ENCODE assay signal across 8 mouse cellular contexts in genomic region chr4:97751483-97752251, GRCm38 (mm10). TPM values are rescaled to one million over a fixed set of nuclear protein-coding genes. Genes with fewer than 3 reads are reported as not detected.
DNase-seq lines count a peak whose midpoint lies in the region; ATAC-seq and TF ChIP-seq lines count a peak whose summit lies in the region.

No protein-coding gene starts in this region.

- peak; percentile 41 for DNase-seq in 3T3-L1 (ENCODE audit: low read depth, low spot score)
- DNase-seq in MEL-GATA-1-ER (ENCODE audit: extremely low read depth, low read depth), result peak; percentile 73
- DNase-seq in embryonic facial prominence, embryonic 10.5 days (ENCODE audit: low spot score), result peak; percentile 61
- DNase-seq in heart, adult 8-10 months (ENCODE audit: low spot score), result peak; percentile 86
- DNase-seq in kidney, adult 11 months, result peak; percentile 78
- DNase-seq in lung, adult 2 months, result peak; percentile 83
- DNase-seq in thymus, postnatal 14 days, result peak; percentile 42

- peak overlapping the region; percentile 71 for H3K9ac ChIP-seq in neural tube, embryonic 13.5 days

- H3K4me2 ChIP-seq in neural tube, embryonic 13.5 days, result peak overlapping the region; percentile 78

- ATAC-seq in neural tube, embryonic 13.5 days (ENCODE audit: low read depth), result peak; percentile 63

- H3K9me3 ChIP-seq in embryonic facial prominence, embryonic 10.5 days, result no peaks in the 10 kb centered on the region
- H3K9me3 ChIP-seq in neural tube, embryonic 13.5 days, result no peaks in the 10 kb centered on the region

- TF ChIP-seq POLR2A in lung, adult 2 months (IDR thresholded peaks at IDR 0.05; ENCODE audit: borderline replicate concordance, extremely low read depth, low read depth, low read length), result peak; percentile 97

- H3K4me1 ChIP-seq in embryonic facial prominence, embryonic 10.5 days, result peaks cover 39% of the 10 kb centered on the region
- peaks cover 11% of the 10 kb centered on the region for H3K4me1 ChIP-seq in lung, adult 2 months (ENCODE audit: control insufficient read depth, insufficient read depth, low read length)
- peaks cover 39% of the 10 kb centered on the region for H3K4me1 ChIP-seq in neural tube, embryonic 13.5 days (replicated peaks)

- H3K27ac ChIP-seq in embryonic facial prominence, embryonic 10.5 days (replicated peaks), result peak overlapping the region; percentile 80
- peak overlapping the region; percentile 80 for H3K27ac ChIP-seq in neural tube, embryonic 13.5 days (replicated peaks)

- peaks cover 86% of the 10 kb centered on the region for H3K27me3 ChIP-seq in embryonic facial prominence, embryonic 10.5 days (replicated peaks; ENCODE audit: low read depth, poor library complexity, severe bottlenecking)
- H3K27me3 ChIP-seq in neural tube, embryonic 13.5 days, result peaks cover 50% of the 10 kb centered on the region

- TF ChIP-seq CTCF in lung, adult 2 months (IDR thresholded peaks at IDR 0.05; ENCODE audit: insufficient read depth, low read length), result no peak

- H3K4me3 ChIP-seq in embryonic facial prominence, embryonic 10.5 days, result peak overlapping the region; percentile 61
- H3K4me3 ChIP-seq in lung, adult 2 months (replicated peaks; ENCODE audit: extremely low read depth, low read depth, low read length), result peak overlapping the region; percentile 74
- H3K4me3 ChIP-seq in neural tube, embryonic 13.5 days, result peak overlapping the region; percentile 39

- WGBS in embryonic facial prominence, embryonic 10.5 days, result under 1% methylated on average over 40 of the region's 40 CpGs
- under 1% methylated on average over 40 of the region's 40 CpGs for WGBS in lung, adult 2 months
- 2% methylated on average over 40 of the region's 40 CpGs for WGBS in neural tube, embryonic 13.5 days

- no peaks in the 10 kb centered on the region for H3K36me3 ChIP-seq in embryonic facial prominence, embryonic 10.5 days (replicated peaks)
- H3K36me3 ChIP-seq in neural tube, embryonic 13.5 days, result no peaks in the 10 kb centered on the region

RNA-seq across cellular contexts. Expression of gene Nfia, which starts 20.9 kb away (rescaled TPM):
- 8.0 and 17.0 TPM in 2 replicates for polyA plus RNA-seq in embryonic facial prominence, embryonic 10.5 days (2016; fragmentation: Nextera tagmentation; extraction: Ambion mirVana)
- 100 to 1,000 TPM; 109 to 137 (median 121) TPM for total RNA-seq in heart, adult 8-10 months (2022)
- 52.7 and 57.7 TPM in 2 replicates for polyA plus RNA-seq in lung, adult 2 months (2012; rRNA removed)
- 45.1 and 51.6 TPM in 2 replicates for polyA plus RNA-seq in neural tube, embryonic 13.5 days (2015; fragmentation: Nextera tagmentation; extraction: Ambion mirVana)

RNA-seq across cellular contexts. Expression of gene E130114P18Rik, which starts 26.2 kb away (rescaled TPM):
- 10.9 and 13.6 TPM in 2 replicates for polyA plus RNA-seq in embryonic facial prominence, embryonic 10.5 days (2016; fragmentation: Nextera tagmentation; extraction: Ambion mirVana)
- under 1 TPM in 2 of 4 experiments, not detected in 2; 0.23 to 0.41 TPM for total RNA-seq in heart, adult 8-10 months (2022)
- polyA plus RNA-seq in lung, adult 2 months (2012; rRNA removed), result 0.17 TPM in 1 of 2 replicates, not detected in the other
- polyA plus RNA-seq in neural tube, embryonic 13.5 days (2015; fragmentation: Nextera tagmentation; extraction: Ambion mirVana), result 22.0 and 30.7 TPM in 2 replicates

Comparison
In these comparisons a context has a peak if more than half of its experiments do, and no peak if none do; other contexts are left out.
1. Peak in every context shown above with its lines: DNase-seq, ATAC-seq, H3K4me3 ChIP-seq and H3K27ac ChIP-seq.
2. RNA of gene E130114P18Rik, which starts 26.2 kb away (polyA plus RNA-seq): 22.0 to 30.7 TPM in neural tube, embryonic 13.5 days and 10.9 to 13.6 TPM in embryonic facial prominence, embryonic 10.5 days; 0.17 TPM in lung, adult 2 months; every median in the first group is over 10 times any median in the second.